Mouse (Mus musculus) lung, embryonic 16.5 days (tissue): ENCODE measurements around the gene Dtx3l. TPM values are rescaled to one million over a fixed set of nuclear protein-coding genes. Genes with fewer than 3 reads are reported as not detected.

Source experiments
- ATAC-seq: fragments of 200-750 bp; cut with Nextera tagmentation; 2 replicates; pipeline ENCODE4 v1.8.0; 2017; ENCODE audit warnings: low read depth, mild to moderate bottlenecking, moderate library complexity
- H3K27ac ChIP-seq: fragments of 300-500 bp; sonication (generic); 2 replicates; pipeline ENCODE4 v1.5.1; 2014; ENCODE audit warnings: mild to moderate bottlenecking, control low read depth, low read length
- H3K27me3 ChIP-seq: fragments of 300-500 bp; sonication (generic); 2 replicates; pipeline ENCODE4 v1.6.1; 2014; ENCODE audit warnings: low read depth, low read length, mixed read lengths; ENCODE audit not compliant: control insufficient read depth, insufficient read depth
- H3K36me3 ChIP-seq: fragments of 300-500 bp; sonication (generic); 2 replicates; pipeline ENCODE4 v1.6.1; 2014; ENCODE audit warnings: low read length; ENCODE audit not compliant: control insufficient read depth, insufficient read depth
- H3K4me1 ChIP-seq: fragments of 300-500 bp; sonication (generic); replicated peaks from 2 replicates; pipeline ENCODE4 v1.6.1; 2014; ENCODE audit warnings: low read length, mixed read lengths; ENCODE audit not compliant: control insufficient read depth, insufficient read depth
- H3K4me2 ChIP-seq: fragments of 300-500 bp; sonication (generic); 2 replicates; pipeline ENCODE4 v1.6.1; 2014; ENCODE audit warnings: low read depth, low read length, control low read depth
- H3K4me3 ChIP-seq: fragments of 300-500 bp; sonication (generic); 2 replicates; pipeline ENCODE4 v1.5.1; 2014; ENCODE audit warnings: mild to moderate bottlenecking, low read length, control low read depth
- H3K9ac ChIP-seq: fragments of 300-500 bp; sonication (generic); 2 replicates; pipeline ENCODE4 v1.6.1; 2014; ENCODE audit warnings: low read length, control low read depth
- H3K9me3 ChIP-seq: fragments of 300-500 bp; sonication (generic); 2 replicates; pipeline ENCODE4 v1.6.1; 2016; ENCODE audit warnings: low read length; ENCODE audit not compliant: control insufficient read depth
- WGBS: fragments of 180-500 bp; shearing (Covaris S2); extraction: QIAGEN DNeasy Blood & Tissue Kit; methylation state at CpG from one replicate; pipeline ENCODE4 v1.1.7; 2014; 5-methylcytosine and 5-hydroxymethylcytosine counted together
- polyA plus RNA-seq: library from polyadenylated mRNA; unstranded; fragments of >200 nt; fragmentation: Nextera tagmentation; extraction: Ambion mirVana; gene quantifications from 2 replicates; pipeline ENCODE4 v1.2.1, GENCODE M21; 2015

Dtx3l gene
- polyA plus RNA-seq, 1 experiment from 2014 or later: 7.0 TPM

DNA sequence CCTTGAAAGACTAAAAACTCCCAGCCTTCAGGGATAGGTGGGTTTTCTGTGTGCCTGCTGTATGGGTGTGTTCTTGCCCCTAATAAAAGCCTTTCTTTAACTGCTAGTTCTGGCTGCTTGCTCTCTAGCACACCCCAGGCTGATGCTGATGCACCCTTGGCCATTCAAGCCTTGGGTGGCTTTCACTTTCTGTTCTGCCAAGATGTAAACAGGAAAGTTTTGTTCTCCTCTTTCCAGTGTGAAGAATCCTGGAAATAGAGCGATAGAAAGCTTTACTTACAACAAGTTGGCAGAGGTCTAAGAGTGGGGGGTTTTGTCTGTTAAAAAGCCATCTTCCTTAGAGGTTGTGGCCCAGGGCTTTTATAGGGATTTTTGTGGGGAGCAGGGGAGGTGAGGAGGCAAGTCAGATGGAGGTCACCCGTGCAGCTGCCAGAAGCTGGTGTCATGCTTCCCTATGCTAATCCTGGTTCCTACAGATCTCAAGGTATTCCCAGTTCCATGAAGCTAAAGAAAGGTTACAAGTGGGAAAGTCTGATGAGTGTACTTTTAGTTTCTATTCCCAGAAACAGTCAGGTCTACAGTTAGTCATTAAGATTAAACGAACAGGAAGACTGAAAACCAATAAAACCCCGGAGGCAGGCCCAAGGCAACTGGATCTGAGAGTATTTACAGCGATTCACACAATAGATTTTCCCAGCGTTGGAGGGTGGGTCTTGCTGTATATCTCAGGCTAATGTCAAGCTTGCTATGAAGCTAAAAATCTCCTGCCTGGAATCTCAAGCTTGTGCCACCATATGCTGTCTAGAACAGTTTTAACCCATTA is 20.0 kb downstream of the Dtx3l start:
- WGBS: 72% methylated on average over 6 of the region's 6 CpGs
- Histone ChIP-seq H3K36me3 (no peaks in the 10 kb centered on the region), H3K4me2 (no peak overlapping the region)

DNA sequence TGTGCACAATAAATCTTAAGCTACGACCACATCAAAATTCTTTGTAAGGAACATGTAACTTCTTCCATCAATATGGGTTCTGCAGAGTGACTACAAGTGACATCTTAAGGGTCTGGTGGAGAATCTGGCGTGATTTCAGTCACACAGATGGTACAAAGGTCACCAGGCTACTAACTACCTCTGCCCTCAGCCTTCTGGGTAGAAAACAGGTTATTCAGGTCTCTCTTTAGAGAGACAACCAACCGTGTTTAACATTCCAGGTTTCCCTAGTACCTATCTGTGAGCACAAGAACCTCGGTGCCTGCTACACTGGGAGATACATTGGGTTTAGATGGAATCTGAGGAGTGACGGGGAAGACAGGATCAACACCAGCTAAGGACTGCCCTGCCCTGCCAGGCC is 24.6 kb downstream of the Dtx3l start:
- no peak for ATAC-seq
- Histone ChIP-seq H3K36me3 (no peaks in the 10 kb centered on the region), H3K4me2 (no peak overlapping the region), H3K4me3 (no peak overlapping the region), H3K9ac (no peak overlapping the region), H3K27ac (no peak overlapping the region), H3K27me3 (no peaks in the 10 kb centered on the region), H3K4me1 (no peaks in the 10 kb centered on the region), H3K9me3 (no peaks in the 10 kb centered on the region; the same call in 1 of the 2 replicates)
- WGBS: 50% methylated on average over 5 of the region's 5 CpGs

More for the DNA sequence above, 20.0 kb downstream of the Dtx3l start:
- Histone ChIP-seq H3K27ac (no peak overlapping the region), H3K9me3 (no peaks in the 10 kb centered on the region), H3K9ac (no peak overlapping the region), H3K4me1 (no peaks in the 10 kb centered on the region), H3K4me3 (no peak overlapping the region), H3K27me3 (no peaks in the 10 kb centered on the region)
- ATAC-seq: no peak

DNA sequence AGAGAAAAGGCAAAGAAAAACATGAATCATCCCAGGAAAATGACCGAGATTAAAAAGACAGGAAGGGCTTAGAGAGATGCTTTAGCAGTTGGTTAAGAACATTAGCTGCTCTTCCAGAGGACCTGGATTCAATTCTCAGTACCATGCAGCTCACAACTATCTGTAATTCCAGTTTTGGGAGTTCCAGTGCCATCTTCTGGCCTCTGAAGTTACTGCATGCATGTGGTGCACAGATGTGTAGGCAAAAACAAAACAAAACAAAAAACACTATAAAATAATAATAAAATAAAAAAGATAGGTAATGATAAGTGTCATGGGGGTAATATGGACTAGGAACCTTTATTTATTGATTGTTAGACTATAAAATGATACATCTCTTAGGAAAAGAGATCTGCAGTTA is 25.4 kb downstream of the Dtx3l start:
- no peak for ATAC-seq
- Histone ChIP-seq H3K27ac (no peak overlapping the region), H3K27me3 (no peaks in the 10 kb centered on the region), H3K36me3 (no peaks in the 10 kb centered on the region), H3K4me2 (no peak overlapping the region), H3K4me1 (no peaks in the 10 kb centered on the region), H3K9ac (no peak overlapping the region), H3K4me3 (no peak overlapping the region), H3K9me3 (no peaks in the 10 kb centered on the region; the same call in 1 of the 2 replicates)
- WGBS: 61% methylated on average over 1 of the region's 1 CpGs

DNA sequence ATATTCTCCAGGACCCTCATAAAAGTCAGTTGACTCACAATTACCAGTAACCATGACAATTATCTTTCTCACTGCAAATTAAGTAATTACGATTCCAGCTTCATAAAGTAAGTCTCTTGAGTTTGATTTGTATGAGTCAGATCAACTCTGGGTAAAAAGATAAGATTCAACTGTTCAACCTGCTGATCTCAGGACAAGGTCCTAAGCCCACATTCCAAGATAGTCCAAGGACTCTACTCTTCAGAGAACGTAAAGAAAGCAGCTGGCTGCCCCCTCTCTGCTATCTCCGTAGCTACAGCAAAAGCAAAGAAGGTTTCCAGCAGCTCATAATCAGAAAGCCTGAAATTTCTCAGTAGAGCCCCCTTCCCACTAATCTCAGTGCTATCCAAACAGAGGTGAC is 27.5 kb downstream of the Dtx3l start:
- Histone ChIP-seq H3K9me3 (no peaks in the 10 kb centered on the region; the same call in 1 of the 2 replicates), H3K4me1 (no peaks in the 10 kb centered on the region), H3K27ac (no peak overlapping the region), H3K4me2 (no peak overlapping the region), H3K4me3 (no peak overlapping the region), H3K27me3 (no peaks in the 10 kb centered on the region), H3K9ac (no peak overlapping the region), H3K36me3 (no peaks in the 10 kb centered on the region)
- WGBS: 43% methylated on average over 3 of the region's 3 CpGs
- no peak for ATAC-seq

DNA sequence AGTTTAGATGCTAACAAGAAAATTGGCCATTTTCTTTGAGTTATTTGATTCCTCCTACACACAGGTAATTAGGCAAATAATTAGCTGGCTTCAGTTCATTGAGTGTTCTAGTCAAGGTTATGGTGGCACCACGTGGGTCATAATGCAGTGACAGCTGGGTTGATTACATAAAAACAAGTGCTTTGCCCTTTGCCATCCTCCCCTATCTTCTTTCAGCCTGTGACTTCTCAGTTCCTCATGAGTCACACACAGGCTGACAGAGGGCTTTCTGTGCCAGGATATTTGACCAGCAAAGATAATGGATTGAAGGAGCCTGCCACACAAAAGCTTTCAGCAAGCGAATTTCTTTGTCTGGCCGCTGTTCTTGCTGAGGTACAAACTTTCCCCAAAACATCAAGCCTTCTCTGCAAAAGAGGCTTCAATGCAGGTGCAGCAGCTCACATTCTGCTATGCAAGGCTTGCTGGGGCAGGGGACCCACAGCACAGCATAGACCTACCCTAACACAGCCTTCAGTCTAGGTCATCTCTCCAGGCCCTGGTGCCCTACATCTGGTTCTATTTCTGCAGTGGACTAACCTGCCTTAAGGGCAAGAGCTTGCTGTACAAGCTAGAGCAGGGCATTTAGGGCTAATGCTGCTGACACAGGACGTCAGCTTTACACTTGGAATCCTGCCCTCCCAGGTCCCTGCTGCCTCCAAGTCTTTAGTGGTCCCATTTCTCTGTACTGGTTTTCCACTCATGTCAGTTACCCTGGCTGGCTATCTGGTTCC is 31.3 kb downstream of the Dtx3l start:
- Histone ChIP-seq H3K4me3 (no peak overlapping the region), H3K9ac (no peak overlapping the region), H3K4me1 (no peaks in the 10 kb centered on the region), H3K4me2 (no peak overlapping the region), H3K27ac (no peak overlapping the region), H3K36me3 (no peaks in the 10 kb centered on the region), H3K9me3 (no peaks in the 10 kb centered on the region; the same call in 1 of the 2 replicates), H3K27me3 (no peaks in the 10 kb centered on the region)
- ATAC-seq: no peak
- 51% methylated on average over 4 of the region's 4 CpGs for WGBS

DNA sequence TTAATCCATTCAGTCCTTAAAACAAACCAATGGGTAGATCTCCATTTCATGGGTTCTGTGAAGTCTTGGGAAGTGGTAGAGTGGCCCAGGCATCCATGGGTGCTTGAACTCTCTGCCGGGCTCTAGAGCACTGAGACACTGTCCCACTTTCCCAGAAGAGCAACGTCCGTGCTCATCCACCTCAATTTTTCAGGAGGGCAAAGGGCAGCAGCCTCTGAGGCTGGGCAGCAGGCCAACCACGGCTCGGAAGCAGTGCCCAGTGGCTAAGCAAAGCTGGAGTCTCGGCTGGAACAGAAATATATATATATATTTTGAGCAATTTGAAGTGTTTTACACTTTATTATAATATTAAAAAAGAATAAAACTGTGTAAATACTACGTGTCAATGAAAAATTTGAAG is 32.1 kb downstream of the Dtx3l start:
- 59% methylated on average over 7 of the region's 7 CpGs for WGBS
- Histone ChIP-seq H3K27me3 (no peaks in the 10 kb centered on the region), H3K4me2 (no peak overlapping the region), H3K27ac (no peak overlapping the region), H3K36me3 (no peaks in the 10 kb centered on the region), H3K9ac (no peak overlapping the region), H3K4me1 (no peaks in the 10 kb centered on the region), H3K4me3 (no peak overlapping the region), H3K9me3 (no peaks in the 10 kb centered on the region; the same call in 1 of the 2 replicates)
- ATAC-seq: no peak

DNA sequence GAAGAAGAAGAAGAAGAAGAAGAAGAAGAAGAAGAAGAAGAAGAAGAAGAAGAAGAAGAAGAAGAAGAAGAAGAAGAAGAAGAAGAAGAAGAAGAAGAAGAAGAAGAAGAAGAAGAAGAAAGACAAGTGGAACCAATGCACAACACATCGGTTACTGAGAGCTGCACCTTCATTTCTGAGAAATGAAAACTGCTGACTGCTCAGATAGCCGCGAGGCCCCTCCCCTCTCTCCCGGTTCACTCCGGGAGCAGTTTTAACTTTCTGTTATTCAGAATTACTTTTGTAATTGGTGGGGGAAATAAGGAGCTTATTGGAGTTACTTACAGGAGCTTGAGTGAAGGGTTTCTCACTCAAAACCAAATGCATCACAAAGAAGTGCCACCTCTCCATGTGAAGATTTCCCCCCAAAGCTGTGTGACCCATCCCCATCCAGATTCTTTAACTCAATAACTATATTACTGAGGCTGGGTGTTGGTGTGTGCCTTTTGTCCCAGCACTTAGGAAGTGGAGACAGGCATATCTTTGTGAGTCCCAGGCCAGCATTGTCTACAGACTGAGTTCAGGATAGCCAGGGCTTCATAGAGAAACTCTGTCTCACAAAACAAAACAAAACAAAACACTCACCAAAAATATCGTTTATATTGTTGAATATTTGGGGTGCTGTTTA is 33.0 kb downstream of the Dtx3l start:
- WGBS: 66% methylated on average over 6 of the region's 6 CpGs

DNA sequence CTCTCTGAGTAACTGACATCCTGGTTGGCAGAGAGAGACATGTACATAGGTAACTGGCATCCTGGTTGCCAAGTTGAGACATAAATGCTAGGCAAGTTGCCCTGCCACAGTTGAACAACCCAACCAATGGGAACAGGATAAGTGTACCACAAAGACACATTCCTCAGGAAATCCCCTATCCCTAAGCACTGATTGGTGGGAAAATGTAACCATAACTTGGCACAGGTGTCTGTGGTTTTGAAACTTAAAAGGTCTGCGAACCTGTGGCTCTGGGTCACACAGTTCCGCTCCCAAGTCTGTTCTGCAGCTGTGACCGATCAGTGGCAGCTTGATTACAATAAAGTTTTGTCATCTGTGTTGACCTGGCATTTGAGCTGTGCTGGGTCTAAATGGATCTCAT is 33.6 kb downstream of the Dtx3l start:
- no peak overlapping the region for H3K4me3 ChIP-seq
- no peaks in the 10 kb centered on the region for H3K4me1 ChIP-seq
- no peak overlapping the region for H3K9ac ChIP-seq
- no peaks in the 10 kb centered on the region for H3K36me3 ChIP-seq
- ATAC-seq: no peak
- H3K4me2 ChIP-seq: no peak overlapping the region
- WGBS: 81% methylated on average over 3 of the region's 3 CpGs
- H3K9me3 ChIP-seq: no peaks in the 10 kb centered on the region; the same call in 1 of the 2 replicates
- no peak overlapping the region for H3K27ac ChIP-seq
- H3K27me3 ChIP-seq: no peaks in the 10 kb centered on the region

More for the DNA sequence above, 33.0 kb downstream of the Dtx3l start:
- no peak overlapping the region for H3K27ac ChIP-seq
- H3K27me3 ChIP-seq: no peaks in the 10 kb centered on the region
- ATAC-seq: no peak
- H3K9me3 ChIP-seq: no peaks in the 10 kb centered on the region; the same call in 1 of the 2 replicates
- H3K4me1 ChIP-seq: no peaks in the 10 kb centered on the region
- no peak overlapping the region for H3K4me2 ChIP-seq
- no peak overlapping the region for H3K4me3 ChIP-seq
- no peak overlapping the region for H3K9ac ChIP-seq
- H3K36me3 ChIP-seq: no peaks in the 10 kb centered on the region
